Mouse (Mus musculus) heart, postnatal 0 days (tissue): ENCODE measurements around the gene Agtrap. TPM values are rescaled to one million over a fixed set of nuclear protein-coding genes. Genes with fewer than 3 reads are reported as not detected.
"Not testable (repeated sequence)": the region's sequence is repeated elsewhere in the genome, so short reads cannot be mapped to it uniquely, and the experiment has no call there.

Experiments
- ATAC-seq: fragments of 200-750 bp; cut with Nextera tagmentation; 2 replicates; pipeline ENCODE4 v1.8.0; 2017; ENCODE audit warnings: low read depth, moderate number of reproducible peaks, moderate library complexity; ENCODE audit not compliant: insufficient read depth
- DNase-seq: peaks from one replicate; pipeline ENCODE4 v3.0.0-alpha.2; 2016; ENCODE audit warnings: low spot score
- H3K27ac ChIP-seq: fragments of 300-500 bp; sonication (generic); 2 replicates; pipeline ENCODE4 v1.5.1; 2014; ENCODE audit warnings: low read depth, mild to moderate bottlenecking
- H3K27me3 ChIP-seq: fragments of 300-500 bp; sonication (generic); 2 replicates; pipeline ENCODE4 v1.6.1; 2014; ENCODE audit warnings: low read length, mixed read lengths; ENCODE audit not compliant: control insufficient read depth, insufficient read depth
- H3K36me3 ChIP-seq: fragments of 300-500 bp; sonication (generic); replicated peaks from 2 replicates; pipeline ENCODE4 v1.6.1; 2014; ENCODE audit warnings: low read length, mixed read lengths; ENCODE audit not compliant: control insufficient read depth, insufficient read depth
- H3K4me1 ChIP-seq: fragments of 300-500 bp; sonication (generic); 2 replicates; pipeline ENCODE4 v1.6.1; 2014; ENCODE audit warnings: antibody characterized with exemption; ENCODE audit not compliant: control insufficient read depth, insufficient read depth
- H3K4me2 ChIP-seq: fragments of 300-500 bp; sonication (generic); 2 replicates; pipeline ENCODE4 v1.6.1; 2014; ENCODE audit warnings: low read depth, mild to moderate bottlenecking, low read length, moderate library complexity
- H3K4me3 ChIP-seq: fragments of 300-500 bp; sonication (generic); 2 replicates; pipeline ENCODE4 v1.5.1; 2014; ENCODE audit warnings: low read depth, low read length
- H3K9ac ChIP-seq: fragments of 300-500 bp; sonication (generic); replicated peaks from 2 replicates; pipeline ENCODE4 v1.6.1; 2014; ENCODE audit warnings: low read depth, low read length, mixed read lengths
- H3K9me3 ChIP-seq: fragments of 300-500 bp; sonication (generic); replicated peaks from 2 replicates; pipeline ENCODE4 v1.6.1; 2016; ENCODE audit warnings: low read length; ENCODE audit not compliant: control insufficient read depth
- CTCF ChIP-seq: IDR thresholded peaks from 2 replicates; pipeline ENCODE4 v1.5.1; 2016; ENCODE audit warnings: antibody characterized with exemption, control low read depth, low read depth
- EP300 ChIP-seq: IDR thresholded peaks from 2 replicates; pipeline ENCODE4 v1.6.1; 2016; ENCODE audit warnings: antibody characterized with exemption, low read depth
- WGBS: fragments of 180-500 bp; shearing (Covaris S2); extraction: QIAGEN DNeasy Blood & Tissue Kit; methylation state at CpG from one replicate; pipeline ENCODE4 v1.1.7; 2014; 5-methylcytosine and 5-hydroxymethylcytosine counted together
- polyA plus RNA-seq: library from polyadenylated mRNA; unstranded; fragments of >200 nt; fragmentation: Nextera tagmentation; extraction: Ambion mirVana; gene quantifications from 2 replicates; pipeline ENCODE4 v1.2.1, GENCODE M21; 2015
- total RNA-seq: library from RNA; depleted of rRNA; stranded (reverse); fragments of >200 nt; gene quantifications from 2 replicates; pipeline ENCODE4 v1.2.3, GENCODE M21; 2014; ENCODE audit warnings: low replicate concordance

Gene Agtrap
- total and polyA plus RNA-seq, 2 experiments from 2014 or later = 22.9 to 31.4 TPM

DNA sequence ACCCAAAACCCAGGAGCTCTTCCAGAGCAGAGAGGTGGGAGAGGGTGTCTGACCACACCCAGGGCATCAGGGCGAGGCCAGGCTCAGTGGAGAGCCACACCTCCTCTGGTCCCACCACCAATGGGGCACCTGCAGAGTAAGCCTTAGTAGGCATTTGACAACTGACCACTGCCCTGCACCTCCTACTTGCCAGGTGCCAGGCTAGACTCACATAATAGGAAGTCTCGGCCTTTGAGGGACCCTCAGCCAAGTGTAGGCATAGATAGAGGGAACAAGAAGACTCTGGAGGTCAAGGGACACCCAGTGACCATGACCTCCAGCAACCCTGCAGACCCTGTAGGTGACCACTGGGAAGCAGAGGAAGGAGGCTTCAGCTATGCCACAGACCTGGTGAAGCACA, 43.7 kb downstream of the Agtrap start:
- peaks cover 47% of the 10 kb centered on the region for H3K36me3 ChIP-seq
- peaks cover 27% of the 10 kb centered on the region for H3K4me1 ChIP-seq
- no peaks in the 10 kb centered on the region for H3K9me3 ChIP-seq
- DNase-seq = no peak
- TF ChIP-seq CTCF (no peak), EP300 (no peak)
- ATAC-seq = no peak
- no peak overlapping the region for H3K9ac ChIP-seq
- H3K27me3 ChIP-seq = no peaks in the 10 kb centered on the region
- no peak overlapping the region for H3K27ac ChIP-seq
- H3K4me3 ChIP-seq = no peak overlapping the region
- H3K4me2 ChIP-seq = no peak overlapping the region
- 92% methylated on average over 2 of the region's 2 CpGs for WGBS

GRCm38 (mm10) chr4:148043327-148043726, 44.5 kb downstream of the Agtrap start:
- not testable (repeated sequence) for DNase-seq, H3K4me2 ChIP-seq, H3K4me3 ChIP-seq, H3K27ac ChIP-seq, ATAC-seq, H3K9ac ChIP-seq, H3K27me3 ChIP-seq, H3K9me3 ChIP-seq
- WGBS = 76% methylated on average over 7 of the region's 8 CpGs
- peaks cover 39% of the 10 kb centered on the region for H3K36me3 ChIP-seq
- H3K4me1 ChIP-seq = peaks cover 27% of the 10 kb centered on the region

GRCm38 (mm10) chr4:148041611-148042191, 46.1 kb downstream of the Agtrap start:
- DNase-seq = peak; percentile 55
- peak overlapping the region; percentile 54 for H3K4me3 ChIP-seq
- peaks cover 27% of the 10 kb centered on the region for H3K36me3 ChIP-seq
- peak overlapping the region; percentile 49 for H3K9ac ChIP-seq
- ATAC-seq = no peak
- H3K27ac ChIP-seq = peak overlapping the region; percentile 86
- TF ChIP-seq EP300 = no peak
- no peak for TF ChIP-seq CTCF
- H3K4me2 ChIP-seq = peak overlapping the region; percentile 83
- 5% methylated on average over 16 of the region's 16 CpGs for WGBS
- H3K4me1 ChIP-seq = peaks cover 35% of the 10 kb centered on the region
- H3K9me3 ChIP-seq = no peaks in the 10 kb centered on the region
- H3K27me3 ChIP-seq = no peaks in the 10 kb centered on the region

DNA sequence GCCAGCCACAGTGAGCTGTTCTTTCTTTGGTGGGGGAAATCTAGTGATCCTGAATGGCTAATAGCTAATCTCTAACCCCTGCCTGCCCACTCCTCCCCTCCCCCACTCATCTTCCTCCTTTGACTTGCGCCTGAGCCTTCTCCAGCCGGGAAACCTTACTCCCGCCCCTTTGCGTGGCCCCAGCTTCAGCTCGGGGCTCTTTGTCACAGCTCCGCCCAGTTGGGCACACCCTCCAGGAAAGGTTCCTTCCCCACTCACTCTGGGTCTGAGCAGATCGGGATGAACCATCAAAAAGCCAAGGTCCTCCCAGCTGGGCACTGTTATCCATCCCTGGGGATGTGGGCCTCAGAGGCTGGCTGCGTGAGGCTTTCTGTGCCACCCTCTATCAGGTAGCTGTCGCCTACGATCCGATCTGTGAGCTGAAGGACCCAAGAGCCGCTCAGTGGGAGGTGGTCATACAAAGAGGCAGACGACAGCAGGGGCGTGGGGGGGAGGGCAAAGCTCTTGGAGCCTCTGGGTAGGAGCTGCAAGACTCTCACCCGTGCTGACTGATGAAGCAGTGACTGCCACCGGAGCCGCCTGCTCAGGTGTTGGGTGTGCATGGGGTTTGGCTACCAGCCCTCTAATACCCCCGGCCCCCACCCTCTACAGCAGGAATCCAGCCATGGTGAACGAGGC, 46.8 kb downstream of the Agtrap start:
- H3K9ac ChIP-seq = peak overlapping the region; percentile 49
- peaks cover 26% of the 10 kb centered on the region for H3K36me3 ChIP-seq
- H3K4me3 ChIP-seq = peak overlapping the region; percentile 54
- TF ChIP-seq CTCF (no peak), EP300 (no peak)
- H3K4me2 ChIP-seq = peak overlapping the region; percentile 83
- H3K27me3 ChIP-seq = no peaks in the 10 kb centered on the region
- peak overlapping the region; percentile 86 for H3K27ac ChIP-seq
- ATAC-seq (peak; percentile 10; the same call in 1 of the 2 replicates), DNase-seq (peak; percentile 55)
- WGBS = 1% methylated on average over 19 of the region's 19 CpGs
- no peaks in the 10 kb centered on the region for H3K9me3 ChIP-seq
- H3K4me1 ChIP-seq = peaks cover 35% of the 10 kb centered on the region

DNA sequence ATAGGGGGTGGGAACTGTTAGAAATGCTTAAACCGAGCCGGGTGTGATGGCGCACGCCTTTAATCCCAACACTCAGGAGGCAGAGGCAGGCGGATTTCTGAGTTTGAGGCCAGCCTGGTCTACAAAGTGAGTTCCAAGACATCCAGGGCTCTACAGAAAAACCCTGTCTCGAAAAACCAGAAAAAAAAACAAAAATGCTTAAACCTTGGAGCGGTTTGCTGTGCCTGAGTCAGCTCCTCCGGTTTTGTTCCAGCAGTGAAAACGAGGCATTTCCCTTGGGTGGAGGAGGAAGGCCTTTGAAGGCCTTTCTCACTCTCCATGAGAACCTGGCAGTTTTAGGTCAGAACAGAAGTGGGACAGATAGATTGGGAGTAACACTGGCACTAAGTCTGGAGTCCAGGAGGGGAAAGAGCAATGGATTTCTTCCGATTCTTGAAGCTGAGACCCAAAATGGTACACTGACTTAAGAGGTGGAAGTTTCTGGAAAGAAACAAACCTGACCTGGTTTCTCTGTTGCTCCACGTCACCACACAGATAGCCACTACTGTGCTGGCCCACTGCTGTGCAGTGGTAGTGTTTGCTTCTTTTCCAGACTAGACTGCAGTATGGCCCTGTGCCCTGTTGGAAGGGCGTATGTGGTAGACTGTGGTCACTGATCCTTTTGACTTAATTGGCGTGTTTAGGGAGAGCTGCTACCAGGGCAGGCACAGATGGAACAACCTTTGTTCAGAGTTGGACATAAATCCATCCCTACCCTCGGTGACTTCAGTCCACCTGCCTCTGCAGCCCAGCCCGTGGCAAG, 47.6 kb downstream of the Agtrap start:
- Histone ChIP-seq H3K4me2 (peak overlapping the region; percentile 83), H3K9ac (no peak overlapping the region; the same call in 1 of the 2 replicates), H3K9me3 (no peaks in the 10 kb centered on the region), H3K27me3 (no peaks in the 10 kb centered on the region), H3K27ac (peak overlapping the region; percentile 86), H3K4me1 (peaks cover 35% of the 10 kb centered on the region), H3K4me3 (peak overlapping the region; percentile 71), H3K36me3 (peaks cover 18% of the 10 kb centered on the region)
- ATAC-seq (no peak), DNase-seq (no peak)
- TF ChIP-seq CTCF (no peak), EP300 (no peak)
- WGBS = 62% methylated on average over 15 of the region's 15 CpGs
